Mouse (Mus musculus) embryo, embryonic 11 days (tissue): ENCODE data around the gene Tex14.
A peak's percentile ranks its signal among the peaks of the same experiment; 100 is the strongest.
"Not testable (repeated sequence)": the region's sequence is repeated elsewhere in the genome, so short reads cannot be mapped to it uniquely, and the experiment has no call there.

Experiments used
- DNase-seq: peaks from one replicate; pipeline ENCODE4 v3.0.0-alpha.2; 2015

The Tex14 gene

DNA sequence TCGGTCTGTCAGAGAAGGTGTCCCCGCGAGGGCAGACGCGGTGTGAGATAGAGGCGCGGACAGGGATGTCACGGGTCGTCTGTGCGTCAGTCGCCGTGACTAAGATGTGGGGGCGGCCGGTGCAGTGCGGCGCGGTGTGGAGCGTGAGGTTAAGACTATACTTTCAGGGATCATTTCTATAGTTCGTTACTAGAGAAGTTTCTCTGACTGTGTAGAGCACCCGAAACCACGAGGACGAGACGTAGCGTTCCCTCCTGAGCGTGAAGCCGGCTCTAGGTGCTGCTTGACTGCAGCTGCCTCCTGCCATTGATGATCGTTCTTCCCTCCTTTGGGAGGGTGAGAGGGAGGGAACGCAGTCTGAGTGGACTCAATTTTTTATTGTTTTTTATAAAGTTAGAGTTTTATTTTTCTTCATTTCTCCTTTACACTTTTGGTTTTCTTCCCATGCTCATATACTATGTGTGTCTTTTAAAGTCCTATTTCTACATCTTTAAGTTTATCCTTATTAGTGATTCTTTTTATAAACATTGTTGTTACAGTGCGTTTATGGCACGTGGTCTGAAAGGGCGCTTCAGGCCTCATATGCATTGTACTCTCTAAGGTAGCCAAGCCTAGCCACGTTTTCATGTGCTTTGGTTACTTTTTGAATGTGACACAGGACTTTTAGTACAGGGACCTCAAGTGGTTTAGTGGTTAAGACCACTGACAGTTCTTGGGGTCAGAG, 43.8 kb downstream of the Tex14 start:
- peak; percentile 88 for DNase-seq

GRCm38 (mm10) chr11:87449200-87449547, 44.3 kb downstream of the Tex14 start:
- DNase-seq, result no peak

GRCm38 (mm10) chr11:87449847-87450246, 45.0 kb downstream of the Tex14 start:
- DNase-seq, result not testable (repeated sequence)

GRCm38 (mm10) chr11:87452779-87453178, 47.9 kb downstream of the Tex14 start:
- DNase-seq, result not testable (repeated sequence)

DNA sequence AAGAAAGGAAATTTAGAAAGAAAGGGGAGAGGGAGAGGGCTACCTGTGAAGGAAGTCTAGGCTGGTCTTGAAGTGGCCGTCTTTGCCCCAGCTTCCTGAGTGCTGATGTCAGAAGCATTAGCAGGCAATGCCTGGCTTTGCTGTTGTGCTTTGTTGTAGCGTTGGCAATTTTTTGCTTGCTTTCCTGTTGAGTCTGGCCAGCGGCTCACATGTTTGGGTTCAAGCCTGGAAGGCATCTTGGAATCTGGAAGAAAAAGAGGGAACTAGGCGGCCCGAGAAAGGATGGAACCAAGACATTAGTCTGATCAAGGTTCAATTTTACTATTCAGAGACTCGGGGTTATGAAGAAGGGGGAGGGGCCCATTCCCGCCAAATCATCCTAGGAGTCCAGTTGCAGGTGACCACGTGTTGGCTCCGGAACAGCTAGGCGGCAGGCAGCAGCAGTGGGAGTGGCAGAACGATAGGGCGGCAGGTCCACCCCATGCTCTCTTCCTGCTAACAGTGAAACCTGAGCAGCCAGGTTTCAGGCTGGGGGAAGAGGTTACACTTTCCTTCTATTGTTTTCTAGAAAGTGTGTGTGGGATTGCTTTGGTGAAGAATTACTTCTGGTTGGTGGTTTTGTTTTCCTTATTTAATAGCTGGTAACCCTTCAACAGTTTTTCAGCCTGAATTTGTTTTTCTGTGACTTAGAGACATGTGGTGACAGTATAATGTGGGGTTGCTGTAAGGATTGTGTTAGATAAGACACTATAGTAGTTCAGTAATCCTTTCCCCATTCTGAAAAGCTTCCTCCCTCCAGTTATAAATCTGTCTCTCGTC, 48.6 kb downstream of the Tex14 start:
- peak; percentile 31 for DNase-seq

DNA sequence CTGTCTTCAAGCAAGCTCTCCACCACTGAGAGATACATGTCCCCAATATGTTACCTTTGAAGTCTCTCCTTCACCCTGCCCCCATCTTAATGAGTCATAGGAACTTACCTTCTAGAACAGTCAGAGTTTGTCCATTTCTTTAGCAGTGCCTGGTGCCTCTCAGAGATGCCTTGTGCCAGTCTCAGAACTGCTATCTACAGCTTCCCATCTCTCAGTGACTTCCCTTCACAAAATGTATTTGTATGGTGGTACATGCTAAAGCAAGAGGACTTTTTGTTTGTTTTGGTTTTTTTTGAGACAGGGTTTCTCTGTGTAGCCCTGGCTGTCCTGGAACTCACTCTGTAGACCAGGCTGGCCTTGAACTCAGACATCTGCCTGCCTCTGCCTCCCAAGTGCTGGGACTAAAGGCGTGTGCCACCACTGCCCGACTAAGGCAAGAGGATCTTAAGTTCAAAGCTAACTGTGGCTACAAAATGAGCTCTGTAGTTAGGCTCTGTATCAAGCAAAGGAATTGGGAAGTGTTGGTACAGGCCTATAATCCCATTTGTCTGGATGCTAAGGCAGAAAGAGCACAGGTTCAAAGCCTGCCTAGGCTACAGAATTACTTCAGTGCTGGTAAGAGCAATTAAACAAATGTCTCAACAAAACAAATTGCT, 49.3 kb downstream of the Tex14 start:
- no peak for DNase-seq

- no peak for DNase-seq
Measured at GRCm38 (mm10) chr11:87455573-87455972, 50.7 kb downstream of the Tex14 start.

GRCm38 (mm10) chr11:87455984-87456383, 51.1 kb downstream of the Tex14 start:
- DNase-seq, result no peak

- no peak for DNase-seq
Measured at GRCm38 (mm10) chr11:87460566-87460965, 55.7 kb downstream of the Tex14 start.

GRCm38 (mm10) chr11:87461780-87462460, 57.1 kb downstream of the Tex14 start:
- DNase-seq, result peak; percentile 85

DNA sequence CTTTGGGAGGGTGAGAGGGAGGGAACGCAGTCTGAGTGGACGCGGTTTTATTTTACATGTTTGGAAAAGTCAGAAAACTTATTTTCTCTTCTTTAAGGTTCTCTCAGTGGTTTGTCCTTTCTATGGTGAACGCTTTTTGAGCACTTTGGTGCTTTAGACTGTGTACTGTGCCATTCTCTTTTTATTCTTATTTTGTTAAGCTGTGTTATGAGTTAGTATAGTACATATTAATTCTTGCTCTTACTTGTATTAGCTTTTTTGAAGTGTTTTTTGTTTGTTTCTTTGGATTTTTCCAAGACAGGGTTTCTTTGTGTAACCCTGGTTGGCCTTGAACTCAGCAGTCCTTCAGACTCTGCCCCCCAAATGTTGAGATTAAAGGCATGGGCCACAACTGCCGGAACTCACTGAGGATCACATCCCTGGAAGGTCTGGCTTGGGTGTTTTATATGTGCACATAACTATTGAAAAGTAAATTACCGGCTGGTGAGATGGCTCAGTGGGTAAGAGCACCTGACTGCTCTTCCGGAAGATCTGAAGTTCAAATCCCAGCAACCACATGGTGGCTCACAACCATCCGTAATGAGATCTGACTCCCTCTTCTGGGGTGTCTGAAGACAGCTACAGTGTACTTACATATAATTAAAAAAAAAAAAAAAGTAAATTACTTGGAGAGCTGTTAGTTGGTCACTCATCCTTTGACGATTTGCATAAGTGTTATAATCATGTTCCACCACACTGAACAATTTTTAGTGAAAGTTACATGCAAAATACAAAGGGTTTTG, 57.8 kb downstream of the Tex14 start:
- DNase-seq, result peak; percentile 78

DNA sequence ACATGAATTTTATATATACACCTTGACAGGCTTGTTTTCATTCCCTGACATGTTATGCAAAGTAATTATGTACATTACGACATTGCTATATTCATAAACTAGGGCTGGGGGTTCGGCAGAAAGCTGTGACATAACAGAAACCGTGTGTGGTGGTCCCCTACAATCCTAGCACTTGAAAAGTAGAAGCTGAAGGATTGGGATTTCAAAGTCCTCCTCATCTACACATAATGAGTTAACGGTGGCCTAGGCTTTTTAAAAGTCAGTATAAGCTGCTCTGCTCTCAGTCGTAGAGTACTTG, 58.3 kb downstream of the Tex14 start:
- no peak for DNase-seq

DNA sequence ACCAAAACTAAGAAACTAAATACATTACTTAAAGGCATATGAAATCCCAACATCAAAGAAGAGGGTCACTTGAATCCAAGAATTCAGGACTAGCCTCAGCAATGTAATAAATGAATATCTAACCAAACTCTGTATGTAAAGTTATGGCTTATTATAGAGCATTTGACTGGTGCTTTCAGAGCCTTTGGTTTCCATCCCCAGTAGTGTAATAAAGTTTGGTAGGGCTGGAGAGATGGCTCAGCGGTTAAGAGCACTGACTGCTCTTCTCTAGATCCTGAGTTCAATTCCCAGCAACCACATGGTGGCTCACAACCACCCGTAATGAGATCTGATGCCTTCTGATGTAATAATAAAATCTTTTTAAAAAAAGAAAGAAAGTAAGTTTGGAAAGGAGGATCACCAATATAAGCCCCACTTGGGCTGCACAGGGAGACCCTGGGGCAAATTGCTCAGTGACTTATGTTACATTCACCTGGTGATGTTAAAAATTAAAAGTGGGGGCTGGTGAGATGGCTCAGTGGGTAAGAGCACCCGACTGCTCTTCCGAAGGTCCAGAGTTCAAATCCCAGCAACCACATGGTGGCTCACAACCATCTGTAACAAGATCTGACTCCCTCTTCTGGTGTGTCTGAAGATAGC, 59.0 kb downstream of the Tex14 start:
- not testable (repeated sequence) for DNase-seq

DNA sequence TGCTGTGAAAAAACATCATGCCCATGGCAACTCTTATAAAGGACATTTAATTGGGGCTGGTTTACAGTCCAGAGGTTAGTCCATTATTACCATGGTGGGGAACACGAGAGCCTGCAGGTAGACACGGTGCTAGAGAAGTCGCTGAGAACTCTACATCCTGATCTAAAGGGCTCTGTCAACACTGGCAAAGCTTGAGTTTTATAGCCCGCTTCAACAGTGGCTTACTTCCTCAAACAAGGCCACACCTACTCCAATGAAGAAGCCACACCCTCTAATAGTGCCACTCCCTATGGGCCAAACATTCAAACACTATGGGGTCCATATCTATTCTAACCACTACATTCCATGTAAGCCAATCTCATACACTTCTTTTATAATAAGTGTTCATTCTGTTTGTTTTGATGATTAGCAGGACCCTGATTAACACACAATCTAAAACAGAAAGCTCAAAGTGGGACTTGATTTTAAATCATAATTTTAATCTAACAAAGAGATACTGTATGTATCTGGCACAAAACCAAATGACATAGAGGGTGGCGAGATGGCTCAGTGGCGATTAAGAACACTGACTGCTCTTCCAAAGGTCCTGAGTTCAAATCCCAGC, 61.2 kb downstream of the Tex14 start:
- no peak for DNase-seq

- DNase-seq, result no peak
Measured at GRCm38 (mm10) chr11:87467491-87468277, 62.8 kb downstream of the Tex14 start.

DNA sequence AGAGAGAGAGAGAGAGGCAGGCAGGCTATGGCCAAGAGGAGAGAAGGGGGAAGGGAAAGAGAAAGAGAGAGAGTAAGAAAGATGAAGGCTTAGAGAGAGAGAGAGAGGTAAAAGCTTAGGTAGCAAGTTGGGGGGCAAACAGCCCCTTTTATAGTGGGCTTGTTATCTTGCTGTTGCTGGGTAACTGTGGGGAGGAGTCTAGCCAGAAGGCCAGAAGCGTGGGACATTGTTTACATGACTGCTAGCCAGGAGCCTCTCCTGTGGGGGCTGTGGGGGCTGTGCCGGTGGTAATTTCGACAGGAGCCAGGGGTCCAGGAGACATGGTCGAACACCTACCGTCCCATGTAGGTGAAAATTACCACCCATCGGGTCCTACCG, 63.4 kb downstream of the Tex14 start:
- no peak for DNase-seq

- DNase-seq, result no peak
Measured at GRCm38 (mm10) chr11:87468706-87469315, 63.9 kb downstream of the Tex14 start.

DNA sequence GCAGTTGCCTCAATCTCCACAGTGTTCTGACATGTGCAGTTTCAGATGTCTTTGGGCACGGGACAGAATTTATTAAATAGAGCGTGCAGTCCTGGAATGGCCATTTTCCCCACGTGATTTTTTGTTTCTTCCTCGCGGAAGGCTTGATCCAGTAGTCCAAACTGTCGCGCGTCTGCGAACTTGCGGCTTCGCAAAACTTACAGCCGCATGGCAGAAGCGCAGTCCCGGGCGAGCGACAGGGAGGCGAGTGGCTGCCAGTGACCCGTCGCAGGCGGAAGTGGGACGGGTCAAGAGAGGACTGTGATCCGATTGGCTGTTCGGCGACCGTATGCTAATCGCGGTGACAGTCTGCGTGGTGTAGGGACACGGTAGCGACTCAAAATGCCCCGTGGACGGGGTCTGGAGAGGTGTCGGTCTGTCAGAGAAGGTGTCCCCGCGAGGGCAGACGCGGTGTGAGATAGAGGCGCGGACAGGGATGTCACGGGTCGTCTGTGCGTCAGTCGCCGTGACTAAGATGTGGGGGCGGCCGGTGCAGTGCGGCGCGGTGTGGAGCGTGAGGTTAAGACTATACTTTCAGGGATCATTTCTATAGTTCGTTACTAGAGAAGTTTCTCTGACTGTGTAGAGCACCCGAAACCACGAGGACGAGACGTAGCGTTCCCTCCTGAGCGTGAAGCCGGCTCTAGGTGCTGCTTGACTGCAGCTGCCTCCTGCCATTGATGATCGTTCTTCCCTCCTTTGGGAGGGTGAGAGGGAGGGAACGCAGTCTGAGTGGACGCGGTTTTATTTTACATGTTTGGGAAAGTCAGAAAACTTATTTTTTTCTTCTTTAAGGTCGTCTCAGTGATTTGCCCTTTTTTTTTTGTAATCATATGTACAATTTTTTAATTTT, 66.2 kb downstream of the Tex14 start:
- DNase-seq, result peak; percentile 82

- DNase-seq, result not testable (repeated sequence)
Measured at GRCm38 (mm10) chr11:87471699-87471997, 66.8 kb downstream of the Tex14 start.
